Mouse (Mus musculus): ENCODE results near the gene Cptp. TPM values are rescaled to one million over a fixed set of nuclear protein-coding genes. Genes with fewer than 3 reads are reported as not detected.

Gene Cptp
- polyA plus RNA-seq, 1 experiment from 2014 or later, result 21.6 TPM

GRCm38 (mm10) chr4:155833836-155834235 is 35.4 kb downstream of the Cptp start:
- Histone ChIP-seq H3K4me3 (peak overlapping the region; percentile 22; the same call in 1 of the 2 replicates), H3K9me3 (replicated peaks) (no peaks in the 10 kb centered on the region), H3K27ac (replicated peaks) (no peak overlapping the region; the same call in 1 of the 2 replicates), H3K27me3 (ENCODE audit: low read depth, poor library complexity, severe bottlenecking) (no peaks in the 10 kb centered on the region), H3K36me3 (peaks cover 28% of the 10 kb centered on the region), H3K4me1 (peaks cover 32% of the 10 kb centered on the region)
- DNase-seq (ENCODE audit: low spot score), result peak; percentile 75
- 41% methylated on average over 2 of the region's 2 CpGs for WGBS

GRCm38 (mm10) chr4:155833234-155833633 is 36.0 kb downstream of the Cptp start:
- no peak for DNase-seq (ENCODE audit: low spot score)
- 91% methylated on average over 4 of the region's 4 CpGs for WGBS
- H3K4me1 ChIP-seq, result peaks cover 27% of the 10 kb centered on the region
- H3K4me3 ChIP-seq, result peak overlapping the region; percentile 22
- H3K36me3 ChIP-seq, result peaks cover 32% of the 10 kb centered on the region
- no peaks in the 10 kb centered on the region for H3K9me3 ChIP-seq (replicated peaks)
- H3K27ac ChIP-seq (replicated peaks), result no peak overlapping the region
- no peaks in the 10 kb centered on the region for H3K27me3 ChIP-seq (ENCODE audit: low read depth, poor library complexity, severe bottlenecking)

DNA sequence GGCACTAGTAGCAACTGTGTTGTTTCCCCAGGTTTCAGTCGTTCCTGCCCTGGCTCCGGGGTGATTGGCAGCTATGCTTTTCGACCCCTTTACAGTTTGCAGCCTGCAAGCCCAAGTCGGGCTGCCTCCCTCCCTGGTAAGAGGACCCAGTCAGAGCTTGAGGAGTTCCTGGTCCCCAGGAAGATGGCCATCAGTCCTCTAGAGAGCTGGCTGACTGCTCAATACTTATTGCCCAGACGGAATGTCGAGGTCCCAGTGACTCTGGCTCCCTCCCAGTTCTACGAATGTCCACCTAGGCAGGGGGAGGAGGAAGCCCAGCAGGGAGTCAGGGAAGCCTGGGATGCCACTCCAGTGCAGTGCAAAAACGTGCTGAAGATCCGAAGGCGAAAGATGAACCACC is 36.9 kb downstream of the Cptp start:
- Histone ChIP-seq H3K9me3 (replicated peaks) (no peaks in the 10 kb centered on the region), H3K4me1 (peaks cover 27% of the 10 kb centered on the region), H3K4me3 (peak overlapping the region; percentile 70), H3K27me3 (ENCODE audit: low read depth, poor library complexity, severe bottlenecking) (no peaks in the 10 kb centered on the region), H3K27ac (replicated peaks) (peak overlapping the region; percentile 88), H3K36me3 (peaks cover 41% of the 10 kb centered on the region)
- DNase-seq (ENCODE audit: low spot score), result no peak
- 55% methylated on average over 10 of the region's 10 CpGs for WGBS

DNA sequence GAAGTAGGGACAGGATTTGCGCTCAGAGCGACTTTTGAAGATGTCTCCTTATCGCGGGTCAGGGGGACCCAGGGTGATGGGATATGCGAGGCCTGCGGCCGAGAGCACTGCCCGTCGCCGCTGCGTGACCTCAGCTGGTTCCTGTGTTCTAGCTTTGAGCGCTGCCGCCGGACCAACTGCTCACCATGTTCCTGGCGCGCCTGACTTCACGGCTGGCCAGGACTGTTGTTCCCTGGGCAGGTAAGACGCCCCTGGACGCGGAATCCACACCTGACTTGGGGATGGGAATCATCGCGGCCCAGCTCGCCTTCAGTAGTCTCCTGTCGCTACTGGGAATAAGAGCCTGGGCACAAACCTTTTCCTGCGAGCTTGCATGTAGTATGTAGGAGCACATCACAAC is 37.4 kb downstream of the Cptp start:
- no peaks in the 10 kb centered on the region for H3K27me3 ChIP-seq (ENCODE audit: low read depth, poor library complexity, severe bottlenecking)
- H3K9me3 ChIP-seq (replicated peaks), result no peaks in the 10 kb centered on the region
- peak overlapping the region; percentile 70 for H3K4me3 ChIP-seq
- H3K27ac ChIP-seq (replicated peaks), result peak overlapping the region; percentile 88
- WGBS, result 2% methylated on average over 25 of the region's 25 CpGs
- peaks cover 46% of the 10 kb centered on the region for H3K36me3 ChIP-seq
- DNase-seq (ENCODE audit: low spot score), result no peak
- H3K4me1 ChIP-seq, result peaks cover 27% of the 10 kb centered on the region

GRCm38 (mm10) chr4:155831205-155831766 is 38.0 kb downstream of the Cptp start, which contains the start of gene Aurkaip1:
Gene Aurkaip1, plus strand, starts transcription at chr4:155831272.
- Histone ChIP-seq H3K36me3 (peaks cover 51% of the 10 kb centered on the region), H3K9me3 (replicated peaks) (no peaks in the 10 kb centered on the region), H3K4me1 (peaks cover 27% of the 10 kb centered on the region), H3K27me3 (ENCODE audit: low read depth, poor library complexity, severe bottlenecking) (no peaks in the 10 kb centered on the region), H3K27ac (replicated peaks) (peak within 1 kb of the TSS; percentile 88), H3K4me3 (peak within 1 kb of the TSS; percentile 70)
- peak; percentile 96 for DNase-seq (ENCODE audit: low spot score)
- under 1% methylated on average over 49 of the region's 49 CpGs for WGBS

- Histone ChIP-seq H3K27me3 (ENCODE audit: low read depth, poor library complexity, severe bottlenecking) (no peaks in the 10 kb centered on the region), H3K4me1 (peaks cover 27% of the 10 kb centered on the region), H3K9me3 (replicated peaks) (no peaks in the 10 kb centered on the region), H3K4me3 (peak overlapping the region; percentile 70), H3K36me3 (peaks cover 58% of the 10 kb centered on the region), H3K27ac (replicated peaks) (peak overlapping the region; percentile 63)
- DNase-seq (ENCODE audit: low spot score), result no peak
- WGBS, result 57% methylated on average over 8 of the region's 8 CpGs
Observed at GRCm38 (mm10) chr4:155830596-155830995, 38.6 kb downstream of the Cptp start.

DNA sequence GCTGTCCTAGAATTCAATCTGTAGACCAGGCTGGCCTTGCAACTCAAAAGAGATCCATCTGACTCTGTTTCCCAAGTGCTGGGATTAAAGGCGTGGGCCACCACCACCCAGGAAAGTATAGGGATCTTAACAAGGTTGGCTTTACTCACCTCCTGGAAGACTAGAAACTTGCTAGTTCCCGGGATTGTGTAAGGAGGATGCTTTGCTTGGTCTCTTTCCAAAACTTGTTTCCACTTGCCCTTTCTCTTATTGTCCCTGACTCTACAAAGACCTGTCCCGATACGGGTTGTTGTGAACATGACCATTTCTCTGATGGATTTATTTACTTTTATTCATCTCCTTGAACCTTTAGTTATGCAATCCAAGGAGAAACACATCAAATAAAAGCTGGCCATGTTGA is 39.4 kb downstream of the Cptp start:
- peaks cover 27% of the 10 kb centered on the region for H3K4me1 ChIP-seq
- H3K27me3 ChIP-seq (ENCODE audit: low read depth, poor library complexity, severe bottlenecking), result no peaks in the 10 kb centered on the region
- WGBS, result 92% methylated on average over 4 of the region's 4 CpGs
- H3K9me3 ChIP-seq (replicated peaks), result no peaks in the 10 kb centered on the region
- DNase-seq (ENCODE audit: low spot score), result no peak
- peaks cover 60% of the 10 kb centered on the region for H3K36me3 ChIP-seq
- no peak overlapping the region for H3K4me3 ChIP-seq
- H3K27ac ChIP-seq (replicated peaks), result no peak overlapping the region

- DNase-seq (ENCODE audit: low spot score), result no peak
- Histone ChIP-seq H3K27me3 (ENCODE audit: low read depth, poor library complexity, severe bottlenecking) (no peaks in the 10 kb centered on the region), H3K9me3 (replicated peaks) (no peaks in the 10 kb centered on the region), H3K36me3 (peaks cover 100% of the 10 kb centered on the region), H3K27ac (replicated peaks) (no peak overlapping the region), H3K4me1 (no peaks in the 10 kb centered on the region), H3K4me3 (no peak overlapping the region)
- WGBS, result 95% methylated on average over 16 of the region's 16 CpGs
Observed at GRCm38 (mm10) chr4:155823443-155823842, 45.8 kb downstream of the Cptp start.

GRCm38 (mm10) chr4:155821025-155821424 is 48.2 kb downstream of the Cptp start:
- no peaks in the 10 kb centered on the region for H3K27me3 ChIP-seq (ENCODE audit: low read depth, poor library complexity, severe bottlenecking)
- H3K4me1 ChIP-seq, result no peaks in the 10 kb centered on the region
- no peak overlapping the region for H3K27ac ChIP-seq (replicated peaks)
- WGBS, result 86% methylated on average over 7 of the region's 7 CpGs
- H3K9me3 ChIP-seq (replicated peaks), result no peaks in the 10 kb centered on the region
- no peak overlapping the region for H3K4me3 ChIP-seq
- no peak for DNase-seq (ENCODE audit: low spot score)
- peaks cover 100% of the 10 kb centered on the region for H3K36me3 ChIP-seq

DNA sequence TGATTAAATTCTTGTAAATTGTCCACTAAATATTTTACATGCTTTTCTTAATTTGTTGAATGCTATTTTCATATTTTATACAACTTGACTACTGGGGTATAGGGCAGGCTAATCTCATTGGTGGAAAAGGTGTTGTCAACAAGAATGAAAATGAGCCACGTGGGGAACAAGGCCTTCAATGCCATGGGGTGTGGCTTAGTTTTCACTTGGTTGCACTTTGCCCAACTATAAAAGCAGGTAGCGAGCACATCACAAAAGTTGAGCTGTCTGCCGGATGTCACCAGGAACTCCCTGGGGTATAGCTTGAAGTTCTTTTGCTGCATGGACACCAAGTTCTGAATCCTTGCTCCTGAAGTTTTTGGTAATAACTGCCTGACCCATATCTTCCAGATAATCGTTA is 51.7 kb downstream of the Cptp start:
- Histone ChIP-seq H3K36me3 (peaks cover 94% of the 10 kb centered on the region), H3K9me3 (replicated peaks) (no peaks in the 10 kb centered on the region), H3K4me3 (no peak overlapping the region), H3K4me1 (peaks cover 13% of the 10 kb centered on the region), H3K27me3 (ENCODE audit: low read depth, poor library complexity, severe bottlenecking) (no peaks in the 10 kb centered on the region), H3K27ac (replicated peaks) (no peak overlapping the region)
- WGBS, result 88% methylated on average over 4 of the region's 4 CpGs
- no peak for DNase-seq (ENCODE audit: low spot score)

Small RNA genes lying within 50 kb of the gene (microRNA-seq; reads per million reads assigned to microRNA genes)
- gene Gm22991, result not detected

Other genes starting within 250 kb of the Cptp start
- 79.6 and 82.3 TPM in 2 replicates for gene Cdk11b, start 244.6 kb downstream of the Cptp start, polyA plus RNA-seq (2016; fragmentation: Nextera tagmentation; extraction: Ambion mirVana)
- not detected in 2 replicates for gene Gm10563, start 224.0 kb downstream of the Cptp start, polyA plus RNA-seq (2016; fragmentation: Nextera tagmentation; extraction: Ambion mirVana)
- 4.7 TPM in 2 replicates for gene Mmp23, start 216.1 kb downstream of the Cptp start, polyA plus RNA-seq (2016; fragmentation: Nextera tagmentation; extraction: Ambion mirVana)
- 22.0 and 22.5 TPM in 2 replicates for gene Mib2, start 200.2 kb downstream of the Cptp start, polyA plus RNA-seq (2016; fragmentation: Nextera tagmentation; extraction: Ambion mirVana)
- gene Fndc10, start 175.1 kb downstream of the Cptp start, polyA plus RNA-seq (2016; fragmentation: Nextera tagmentation; extraction: Ambion mirVana), result 0.98 and 1.1 TPM in 2 replicates
- 167 and 169 TPM in 2 replicates for gene Ssu72, start 164.6 kb downstream of the Cptp start, polyA plus RNA-seq (2016; fragmentation: Nextera tagmentation; extraction: Ambion mirVana)
- 0.65 and 1.2 TPM in 2 replicates for gene Tmem240, start 134.6 kb downstream of the Cptp start, polyA plus RNA-seq (2016; fragmentation: Nextera tagmentation; extraction: Ambion mirVana)
- 115 and 129 TPM in 2 replicates for gene Atad3a, start 108.3 kb downstream of the Cptp start, polyA plus RNA-seq (2016; fragmentation: Nextera tagmentation; extraction: Ambion mirVana)
- 12.2 and 13.1 TPM in 2 replicates for gene Vwa1, start 94.7 kb downstream of the Cptp start, polyA plus RNA-seq (2016; fragmentation: Nextera tagmentation; extraction: Ambion mirVana)
- gene Tmem88b, start 83.6 kb downstream of the Cptp start, polyA plus RNA-seq (2016; fragmentation: Nextera tagmentation; extraction: Ambion mirVana), result 0.31 and 0.45 TPM in 2 replicates
- gene Ankrd65, start 79.0 kb downstream of the Cptp start, polyA plus RNA-seq (2016; fragmentation: Nextera tagmentation; extraction: Ambion mirVana), result not detected in 2 replicates
- gene Mrpl20, start 66.6 kb downstream of the Cptp start, polyA plus RNA-seq (2016; fragmentation: Nextera tagmentation; extraction: Ambion mirVana), result 235 and 260 TPM in 2 replicates
- gene Ccnl2, start 57.0 kb downstream of the Cptp start, polyA plus RNA-seq (2016; fragmentation: Nextera tagmentation; extraction: Ambion mirVana), result 161 and 171 TPM in 2 replicates
- gene Aurkaip1, start 38.2 kb downstream of the Cptp start, polyA plus RNA-seq (2016; fragmentation: Nextera tagmentation; extraction: Ambion mirVana), result 159 and 172 TPM in 2 replicates
- 50.7 and 53.1 TPM in 2 replicates for gene Mxra8, start 29.8 kb downstream of the Cptp start, polyA plus RNA-seq (2016; fragmentation: Nextera tagmentation; extraction: Ambion mirVana)
- 5.0 and 5.4 TPM in 2 replicates for gene Dvl1, start 22.0 kb downstream of the Cptp start, polyA plus RNA-seq (2016; fragmentation: Nextera tagmentation; extraction: Ambion mirVana)
- 0.22 and 0.41 TPM in 2 replicates for gene Tas1r3, start 6.1 kb downstream of the Cptp start, polyA plus RNA-seq (2016; fragmentation: Nextera tagmentation; extraction: Ambion mirVana)
- 114 and 116 TPM in 2 replicates for gene Ints11, start 106 bp upstream of the Cptp start, polyA plus RNA-seq (2016; fragmentation: Nextera tagmentation; extraction: Ambion mirVana)
- 50.7 and 53.4 TPM in 2 replicates for gene Pusl1, start 22.3 kb upstream of the Cptp start, polyA plus RNA-seq (2016; fragmentation: Nextera tagmentation; extraction: Ambion mirVana)
- gene Acap3, start 22.4 kb upstream of the Cptp start, polyA plus RNA-seq (2016; fragmentation: Nextera tagmentation; extraction: Ambion mirVana), result 24.3 and 38.4 TPM in 2 replicates
- gene Ube2j2, start 74.4 kb upstream of the Cptp start, polyA plus RNA-seq (2016; fragmentation: Nextera tagmentation; extraction: Ambion mirVana), result 152 and 161 TPM in 2 replicates
- gene C1qtnf12, start 92.9 kb upstream of the Cptp start, polyA plus RNA-seq (2016; fragmentation: Nextera tagmentation; extraction: Ambion mirVana), result 18.9 and 23.8 TPM in 2 replicates
- 14.0 and 15.3 TPM in 2 replicates for gene B3galt6, start 123.2 kb upstream of the Cptp start, polyA plus RNA-seq (2016; fragmentation: Nextera tagmentation; extraction: Ambion mirVana)
- gene Sdf4, start 123.4 kb upstream of the Cptp start, polyA plus RNA-seq (2016; fragmentation: Nextera tagmentation; extraction: Ambion mirVana), result 131 and 138 TPM in 2 replicates
- 0.42 and 0.88 TPM in 2 replicates for gene Tnfrsf4, start 144.4 kb upstream of the Cptp start, polyA plus RNA-seq (2016; fragmentation: Nextera tagmentation; extraction: Ambion mirVana)
- gene Tnfrsf18, start 156.7 kb upstream of the Cptp start, polyA plus RNA-seq (2016; fragmentation: Nextera tagmentation; extraction: Ambion mirVana), result 1.1 and 1.8 TPM in 2 replicates
- gene Ttll10, start 190.0 kb upstream of the Cptp start, polyA plus RNA-seq (2016; fragmentation: Nextera tagmentation; extraction: Ambion mirVana), result 0.30 TPM in 1 of 2 replicates, not detected in the other
- 75.3 and 76.5 TPM in 2 replicates for gene 9430015G10Rik, start 240.5 kb upstream of the Cptp start, polyA plus RNA-seq (2016; fragmentation: Nextera tagmentation; extraction: Ambion mirVana)

All from midbrain, embryonic 10.5 days (tissue).